Mouse (Mus musculus) MEL (cell line): Measurements from ENCODE around the gene Man2a1. TPM values are rescaled to one million over a fixed set of nuclear protein-coding genes. Genes with fewer than 3 reads are reported as not detected.

Experiments used
- DNase-seq: peaks from one replicate; pipeline ENCODE4 v3.0.0; 2011; ENCODE audit warnings: low read depth, low spot score
- H3K27ac ChIP-seq: 2 replicates; pipeline ENCODE4 v1.5.1; 2012; ENCODE audit warnings: low read depth, mild to moderate bottlenecking, control low read depth, low read length, moderate library complexity; ENCODE audit not compliant: control insufficient read depth
- H3K27me3 ChIP-seq, 2 experiments: fragments of 150-350 bp in 1 of 2; sonication (generic) in 1 of 2; 2 replicates each; pipeline ENCODE4 v1.6.1; 2012; ENCODE audit warnings: low read length in 2 of 2, mild to moderate bottlenecking in 2 of 2, improper control_type of control experiment in 1 of 2, moderate library complexity in 1 of 2; ENCODE audit not compliant: insufficient read depth in 2 of 2, control insufficient read depth in 1 of 2
- H3K36me3 ChIP-seq, 2 experiments: 2 replicates each; pipeline ENCODE4 v1.6.1; 2012 to 2014; ENCODE audit warnings: low read length in 2 of 2, improper control_type of control experiment in 1 of 2, inconsistent platforms in 1 of 2, mild to moderate bottlenecking in 1 of 2; ENCODE audit not compliant: insufficient read depth in 2 of 2, control insufficient read depth in 1 of 2
- H3K4me1 ChIP-seq, 2 experiments: fragments of 150-350 bp in 1 of 2; sonication (generic) in 1 of 2; 2 replicates each; pipeline ENCODE4 v1.6.1; 2012; ENCODE audit warnings: low read length in 2 of 2, improper control_type of control experiment in 1 of 2, mild to moderate bottlenecking in 1 of 2; ENCODE audit not compliant: insufficient read depth in 2 of 2, control insufficient read depth in 1 of 2
- H3K4me3 ChIP-seq, 2 experiments: fragments of 150-350 bp in 1 of 2; sonication (generic) in 1 of 2; 2 replicates each; pipeline ENCODE4 v1.5.1; 2012; ENCODE audit warnings: low read depth in 2 of 2, low read length in 2 of 2, mild to moderate bottlenecking in 2 of 2, moderate library complexity in 2 of 2, control low read depth in 1 of 2, improper control_type of control experiment in 1 of 2; ENCODE audit not compliant: control insufficient read depth in 1 of 2, insufficient read depth in 1 of 2
- H3K79me2 ChIP-seq: 2 replicates; pipeline ENCODE4 v1.6.1; 2012; ENCODE audit warnings: mild to moderate bottlenecking, low read length, moderate library complexity; ENCODE audit not compliant: control insufficient read depth, poor library complexity, insufficient read depth
- H3K9ac ChIP-seq: 2 replicates; pipeline ENCODE4 v1.6.1; 2012; ENCODE audit warnings: low read depth, mild to moderate bottlenecking, control low read depth, low read length, moderate library complexity; ENCODE audit not compliant: control insufficient read depth, poor library complexity, severe bottlenecking
- H3K9me3 ChIP-seq: fragments of 150-350 bp; sonication (generic); replicated peaks from 2 replicates; pipeline ENCODE4 v1.6.1; 2012; ENCODE audit warnings: mild to moderate bottlenecking, low read length, improper control_type of control experiment, moderate library complexity; ENCODE audit not compliant: insufficient read depth
- BHLHE40 ChIP-seq: IDR thresholded peaks from 2 replicates; pipeline ENCODE4 v1.6.1; 2012; ENCODE audit warnings: low read depth, mild to moderate bottlenecking, inconsistent platforms, low read length, improper control_type of control experiment, borderline replicate concordance
- CHD1 ChIP-seq: IDR thresholded peaks from 2 replicates; pipeline ENCODE4 v1.6.1; 2012; ENCODE audit warnings: low read depth, mild to moderate bottlenecking, inconsistent platforms, low read length, improper control_type of control experiment
- CHD2 ChIP-seq: IDR thresholded peaks from 2 replicates; pipeline ENCODE4 v1.6.1; 2011; ENCODE audit warnings: low read length, improper control_type of control experiment
- CTCF ChIP-seq, 3 experiments: IDR thresholded peaks in 2 of 3; conservative IDR thresholded peaks in 1 of 3; 2 replicates each; pipeline ENCODE4 v1.5.1; 2011 to 2012; ENCODE audit warnings: low read length in 3 of 3, low read depth in 2 of 3, mild to moderate bottlenecking in 2 of 3, improper control_type of control experiment in 1 of 3, inconsistent platforms in 1 of 3, mixed read lengths in 1 of 3, moderate library complexity in 1 of 3; ENCODE audit not compliant: control insufficient read depth in 1 of 3, insufficient read depth in 1 of 3, poor library complexity in 1 of 3, severe bottlenecking in 1 of 3
- E2F4 ChIP-seq: IDR thresholded peaks from 2 replicates; pipeline ENCODE4 v1.6.1; 2011; ENCODE audit warnings: low read depth, low read length, improper control_type of control experiment, borderline replicate concordance
- EP300 ChIP-seq, 2 experiments: IDR thresholded peaks; 2 replicates each; pipeline ENCODE4 v1.6.1; 2011; ENCODE audit warnings: improper control_type of control experiment in 2 of 2, low read length in 2 of 2, low read depth in 1 of 2, mild to moderate bottlenecking in 1 of 2
- ETS1 ChIP-seq: IDR thresholded peaks from 2 replicates; pipeline ENCODE4 v1.6.1; 2012; ENCODE audit warnings: low read depth, mild to moderate bottlenecking, inconsistent platforms, low read length, improper control_type of control experiment, moderate library complexity
- GABPA ChIP-seq: IDR thresholded peaks from 2 replicates; pipeline ENCODE4 v1.6.1; 2012; ENCODE audit warnings: low read depth, mild to moderate bottlenecking, inconsistent platforms, low read length, improper control_type of control experiment, moderate library complexity
- HCFC1 ChIP-seq: IDR thresholded peaks from 2 replicates; pipeline ENCODE4 v1.6.1; 2012; ENCODE audit warnings: low read depth, mild to moderate bottlenecking, inconsistent platforms, low read length, improper control_type of control experiment, moderate library complexity
- KAT2A ChIP-seq: conservative IDR thresholded peaks from 2 replicates; pipeline ENCODE4 v1.6.1; 2012; ENCODE audit warnings: low read depth, low read length, improper control_type of control experiment, inconsistent platforms
- MAFK ChIP-seq: IDR thresholded peaks from 2 replicates; pipeline ENCODE4 v1.6.1; 2011; ENCODE audit warnings: low read depth, mild to moderate bottlenecking, low read length, improper control_type of control experiment, borderline replicate concordance
- MAX ChIP-seq: IDR thresholded peaks from 2 replicates; pipeline ENCODE4 v1.6.1; 2011; ENCODE audit warnings: low read length, improper control_type of control experiment
- MAZ ChIP-seq: IDR thresholded peaks from 2 replicates; pipeline ENCODE4 v1.6.1; 2012; ENCODE audit warnings: low read depth, mild to moderate bottlenecking, inconsistent platforms, low read length, improper control_type of control experiment
- MXI1 ChIP-seq: IDR thresholded peaks from 2 replicates; pipeline ENCODE4 v1.6.1; 2011; ENCODE audit warnings: mild to moderate bottlenecking, low read depth, low read length, improper control_type of control experiment
- MYB ChIP-seq: IDR thresholded peaks from 2 replicates; pipeline ENCODE4 v1.6.1; 2011; ENCODE audit warnings: mild to moderate bottlenecking, low read depth, low read length, improper control_type of control experiment
- MYC ChIP-seq: IDR thresholded peaks from 2 replicates; pipeline ENCODE4 v1.6.1; 2011; ENCODE audit warnings: low read depth, mild to moderate bottlenecking, low read length, improper control_type of control experiment, moderate library complexity
- NRF1 ChIP-seq: IDR thresholded peaks from 2 replicates; pipeline ENCODE4 v1.6.1; 2014; ENCODE audit warnings: low read depth, mild to moderate bottlenecking, inconsistent platforms, low read length, improper control_type of control experiment, moderate library complexity; ENCODE audit not compliant: poor library complexity, insufficient read depth, severe bottlenecking
- POLR2AphosphoS2 ChIP-seq: IDR thresholded peaks from 2 replicates; pipeline ENCODE4 v1.6.1; 2011; ENCODE audit warnings: low read length, improper control_type of control experiment
- POLR2AphosphoS5 ChIP-seq: IDR thresholded peaks from 2 replicates; pipeline ENCODE4 v1.6.1; 2012; ENCODE audit warnings: low read depth, borderline replicate concordance, mild to moderate bottlenecking, inconsistent platforms, low read length, moderate library complexity, mixed read lengths
- RAD21 ChIP-seq: IDR thresholded peaks from 2 replicates; pipeline ENCODE4 v1.6.1; 2011; ENCODE audit warnings: mild to moderate bottlenecking, low read depth, low read length, improper control_type of control experiment
- SMC3 ChIP-seq: IDR thresholded peaks from 2 replicates; pipeline ENCODE4 v1.6.1; 2011; ENCODE audit warnings: low read depth, low read length, improper control_type of control experiment
- TAL1 ChIP-seq: IDR thresholded peaks from 2 replicates; pipeline ENCODE4 v1.6.1; 2012; ENCODE audit warnings: mild to moderate bottlenecking, inconsistent platforms, low read length, moderate library complexity, mixed read lengths
- TBP ChIP-seq: IDR thresholded peaks from 2 replicates; pipeline ENCODE4 v1.8.0; 2011; ENCODE audit warnings: low read depth, low read length, improper control_type of control experiment
- UBTF ChIP-seq: IDR thresholded peaks from 2 replicates; pipeline ENCODE4 v1.6.1; 2012; ENCODE audit warnings: low read depth, mild to moderate bottlenecking, inconsistent platforms, low read length, improper control_type of control experiment, moderate library complexity, borderline replicate concordance; ENCODE audit not compliant: insufficient read depth
- ZKSCAN1 ChIP-seq: IDR thresholded peaks from 2 replicates; pipeline ENCODE4 v1.6.1; 2012; ENCODE audit warnings: low read depth, mild to moderate bottlenecking, inconsistent platforms, low read length, improper control_type of control experiment, moderate library complexity
- ZNF384 ChIP-seq: IDR thresholded peaks from 2 replicates; pipeline ENCODE4 v1.6.1; 2012; ENCODE audit warnings: low read depth, mild to moderate bottlenecking, inconsistent platforms, low read length, improper control_type of control experiment
- polyA plus RNA-seq, 2 experiments: library from polyadenylated mRNA; stranded (reverse) in 1 of 2; unstranded in 1 of 2; fragments of >175 nt in 1 of 2; fragments of >200 nt in 1 of 2; gene quantifications; 2 replicates each; pipeline versions ENCODE4 v1.2.1 to v1.2.4; 2012; ENCODE audit warnings: low replicate concordance in 2 of 2, low read depth in 1 of 2; ENCODE audit not compliant: insufficient read length in 2 of 2, insufficient read depth in 1 of 2, missing spikeins in 1 of 2
- total RNA-seq: library from RNA; depleted of rRNA; stranded (reverse); fragments of 300-350 nt; gene quantifications from 2 replicates; pipeline ENCODE4 v1.2.3, GENCODE M21; 2012

The Man2a1 gene
- total and polyA plus RNA-seq, 3 experiments: 8.7 to 27.5 (median 9.1) TPM

DNA sequence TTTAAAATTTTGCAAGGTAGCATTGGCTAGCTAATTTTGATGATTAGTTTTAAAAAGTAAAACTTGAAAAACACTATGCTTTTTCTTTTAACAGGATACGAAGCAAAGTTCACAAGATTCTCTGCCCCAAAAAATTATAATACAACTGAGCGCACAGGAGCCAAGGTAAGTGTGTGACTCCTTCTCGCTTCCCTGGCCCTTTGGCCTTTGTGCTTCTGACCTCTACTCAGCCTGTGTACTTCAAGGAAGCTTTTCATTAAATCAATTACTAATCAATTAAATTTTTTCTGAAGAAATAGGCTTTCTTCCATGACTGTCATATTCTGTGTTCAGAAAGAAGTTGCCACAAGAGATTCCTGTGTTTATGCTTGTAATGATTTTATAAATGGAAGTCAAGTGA, 80.9 kb downstream of the Man2a1 start:
- H3K27ac ChIP-seq: no peak overlapping the region
- no peak for TF ChIP-seq GABPA
- no peak for TF ChIP-seq E2F4
- TF ChIP-seq BHLHE40: no peak
- TF ChIP-seq NRF1: no peak
- TF ChIP-seq EP300 (IDR thresholded peaks at IDR 0.05; ENCODE audit: low read depth in 1 of 2, low read length in 2 of 2): no peak
- TF ChIP-seq POLR2AphosphoS2: no peak
- TF ChIP-seq MYC: no peak
- TF ChIP-seq CHD1: no peak
- TF ChIP-seq SMC3: no peak
- no peak for TF ChIP-seq POLR2AphosphoS5
- TF ChIP-seq UBTF: no peak
- no peak for TF ChIP-seq ZNF384
- no peak for TF ChIP-seq RAD21
- TF ChIP-seq ZKSCAN1: no peak
- TF ChIP-seq TBP: no peak
- TF ChIP-seq MAZ: no peak
- TF ChIP-seq, all 39 proteins: peak for 0
- no peak overlapping the region for H3K4me3 ChIP-seq
- peaks cover 0 to 10% of the 10 kb centered on the region in 2 experiments; a peak in 2 of 4 replicates for H3K36me3 ChIP-seq
- H3K79me2 ChIP-seq: no peaks in the 10 kb centered on the region
- H3K27me3 ChIP-seq: no peaks in the 10 kb centered on the region
- no peaks in the 10 kb centered on the region for H3K9me3 ChIP-seq
- DNase-seq: no peak
- no peaks in the 10 kb centered on the region for H3K4me1 ChIP-seq
- H3K9ac ChIP-seq: no peak overlapping the region

DNA sequence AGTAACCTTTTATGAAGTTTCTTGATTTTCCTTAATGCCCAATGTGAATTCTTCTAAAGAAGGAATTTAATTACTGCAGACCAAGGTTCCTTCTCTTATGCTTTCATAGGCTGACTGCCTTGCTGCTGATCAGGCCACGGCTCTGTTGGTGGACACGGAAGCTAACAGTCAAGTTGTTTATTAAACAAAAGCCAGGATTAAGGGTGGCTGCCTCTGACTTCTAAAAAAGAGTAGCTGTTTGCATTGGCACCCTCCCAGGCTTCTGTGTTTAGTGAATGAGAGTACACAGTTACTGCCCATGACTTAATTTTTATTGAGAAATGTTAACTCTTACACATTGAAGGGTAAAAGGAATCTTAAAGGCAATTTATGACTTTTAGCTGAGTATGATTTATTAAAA, 81.4 kb downstream of the Man2a1 start:
- H3K36me3 ChIP-seq: peaks cover 0 to 10% of the 10 kb centered on the region in 2 experiments; a peak in 2 of 4 replicates
- H3K9me3 ChIP-seq: no peaks in the 10 kb centered on the region
- H3K4me3 ChIP-seq: no peak overlapping the region
- H3K79me2 ChIP-seq: no peaks in the 10 kb centered on the region
- no peaks in the 10 kb centered on the region for H3K27me3 ChIP-seq
- TF ChIP-seq MYC (no peak), BHLHE40 (no peak), POLR2AphosphoS2 (no peak), HCFC1 (no peak), CHD1 (no peak), CTCF (IDR thresholded peaks at IDR 0.05 in 2 of 3, conservative IDR thresholded peaks at IDR 0.05 in 1 of 3; ENCODE audit: control insufficient read depth in 1 of 3, insufficient read depth in 1 of 3, low read depth in 2 of 3, low read length in 3 of 3, poor library complexity in 1 of 3, severe bottlenecking in 1 of 3) (no peak), ZNF384 (no peak), ETS1 (no peak), TAL1 (no peak), MAFK (no peak), RAD21 (no peak), MYB (no peak), KAT2A (no peak), CHD2 (no peak), UBTF (no peak), NRF1 (no peak), MXI1 (no peak), MAX (no peak), MAZ (no peak)
- no peak overlapping the region for H3K27ac ChIP-seq
- DNase-seq: no peak
- no peaks in the 10 kb centered on the region for H3K4me1 ChIP-seq
- no peak overlapping the region for H3K9ac ChIP-seq
